Mouse (Mus musculus) forebrain, embryonic 10.5 days (tissue): ENCODE results near the gene Bst1. TPM values are rescaled to one million over a fixed set of nuclear protein-coding genes. Genes with fewer than 3 reads are reported as not detected.

ENCODE experiments used
- DNase-seq: peaks from one replicate; pipeline ENCODE4 v3.0.0-alpha.2; 2017; ENCODE audit warnings: low spot score; ENCODE audit errors: extremely low spot score
- H3K27ac ChIP-seq: fragments of 300-500 bp; sonication (generic); 2 replicates; pipeline ENCODE4 v1.5.1; 2016; ENCODE audit warnings: mild to moderate bottlenecking
- H3K27me3 ChIP-seq: fragments of 300-500 bp; sonication (generic); 2 replicates; pipeline ENCODE4 v1.6.1; 2016; ENCODE audit warnings: mild to moderate bottlenecking; ENCODE audit not compliant: poor library complexity, severe bottlenecking
- H3K36me3 ChIP-seq: fragments of 300-500 bp; sonication (generic); replicated peaks from 2 replicates; pipeline ENCODE4 v1.6.1; 2016; ENCODE audit warnings: mild to moderate bottlenecking, moderate library complexity
- H3K4me1 ChIP-seq: fragments of 300-500 bp; sonication (generic); 2 replicates; pipeline ENCODE4 v1.6.1; 2016
- H3K4me3 ChIP-seq: fragments of 300-500 bp; sonication (generic); 2 replicates; pipeline ENCODE4 v1.5.1; 2016; ENCODE audit warnings: mild to moderate bottlenecking, moderate library complexity
- H3K9me3 ChIP-seq: fragments of 300-500 bp; sonication (generic); 2 replicates; pipeline ENCODE4 v1.6.1; 2016; ENCODE audit warnings: mild to moderate bottlenecking, moderate library complexity
- WGBS: fragments of 180-500 bp; shearing (Covaris S2); methylation state at CpG from one replicate; pipeline ENCODE4 v1.1.7; 2016; 5-methylcytosine and 5-hydroxymethylcytosine counted together
- polyA plus RNA-seq: library from polyadenylated mRNA; unstranded; fragments of >200 nt; fragmentation: Nextera tagmentation; extraction: Ambion mirVana; gene quantifications from 2 replicates; pipeline ENCODE4 v1.2.1, GENCODE M21; 2016

Bst1 gene
- polyA plus RNA-seq, 1 experiment from 2014 or later = 0.12 TPM

DNA sequence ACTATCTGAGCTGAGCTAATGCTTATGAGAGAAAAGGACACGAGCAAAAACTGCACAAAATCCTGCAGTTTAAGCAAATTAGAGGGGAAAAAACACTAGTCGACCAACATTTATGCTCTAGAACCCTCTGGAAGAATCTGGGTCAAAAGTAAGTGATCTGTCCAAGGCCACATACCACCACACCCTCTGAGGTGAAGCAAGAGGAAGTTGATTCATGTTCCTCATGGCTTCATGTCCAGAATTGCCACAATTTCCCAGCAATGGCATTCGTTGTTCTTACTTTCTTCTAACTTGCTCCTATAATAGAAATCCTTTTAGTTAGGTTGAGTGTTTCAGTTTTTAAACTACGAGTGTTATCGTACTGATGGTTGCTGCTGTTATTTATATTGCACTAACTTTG lies 19.2 kb upstream of the Bst1 start:
- no peak overlapping the region for H3K4me3 ChIP-seq
- 89% methylated on average over 5 of the region's 5 CpGs for WGBS
- no peak overlapping the region for H3K27ac ChIP-seq
- no peaks in the 10 kb centered on the region for H3K27me3 ChIP-seq
- no peak for DNase-seq
- no peaks in the 10 kb centered on the region for H3K9me3 ChIP-seq
- no peaks in the 10 kb centered on the region for H3K36me3 ChIP-seq
- H3K4me1 ChIP-seq = no peaks in the 10 kb centered on the region

DNA sequence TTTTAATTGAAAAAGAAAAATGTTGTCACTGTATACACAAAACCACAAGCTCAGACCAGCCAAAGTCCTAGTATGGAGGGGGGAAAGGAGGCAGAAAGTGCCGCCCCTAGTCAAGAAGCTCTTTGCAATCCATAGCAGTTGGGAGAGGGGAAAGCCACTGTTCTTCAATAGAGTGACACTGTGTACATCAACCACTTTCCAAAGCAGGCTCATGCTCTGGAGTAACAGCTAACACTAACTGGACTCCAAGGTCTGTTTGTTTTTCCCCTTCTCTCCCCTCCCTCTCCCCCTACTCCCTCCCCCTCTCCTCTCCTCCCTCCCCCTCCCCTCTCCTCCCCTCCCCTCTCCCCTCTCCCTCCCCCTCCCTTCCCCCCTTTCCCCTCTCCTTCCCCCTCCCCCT lies 18.0 kb upstream of the Bst1 start:
- Histone ChIP-seq H3K9me3 (no peaks in the 10 kb centered on the region), H3K27ac (no peak overlapping the region), H3K4me1 (no peaks in the 10 kb centered on the region), H3K4me3 (no peak overlapping the region), H3K36me3 (no peaks in the 10 kb centered on the region), H3K27me3 (no peaks in the 10 kb centered on the region)
- 77% methylated on average over 1 of the region's 1 CpGs for WGBS
- DNase-seq = no peak

DNA sequence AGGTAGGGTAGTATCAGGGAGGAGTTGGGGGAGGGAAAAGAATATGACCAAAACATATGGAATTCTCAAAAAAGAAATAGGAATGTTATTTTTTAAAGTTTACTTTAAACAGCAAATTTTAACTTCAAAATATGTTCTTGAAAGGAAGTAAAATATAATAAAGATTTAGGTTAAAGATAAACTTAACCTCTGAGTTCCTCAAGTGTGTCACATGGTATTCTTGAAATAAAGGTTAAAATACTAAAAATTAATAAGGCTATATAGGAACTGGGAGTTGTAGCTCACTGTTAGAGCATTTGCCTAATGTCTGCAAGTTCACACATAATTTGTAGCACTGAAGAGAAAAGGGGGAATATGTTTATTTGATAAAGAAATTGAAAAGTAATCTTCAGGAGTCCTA lies 17.4 kb upstream of the Bst1 start:
- no peaks in the 10 kb centered on the region for H3K36me3 ChIP-seq
- H3K4me1 ChIP-seq = no peaks in the 10 kb centered on the region
- no peak overlapping the region for H3K27ac ChIP-seq
- no peak overlapping the region for H3K4me3 ChIP-seq
- no peaks in the 10 kb centered on the region for H3K9me3 ChIP-seq
- DNase-seq = no peak
- H3K27me3 ChIP-seq = 0 out of 2 replicates have a peak, but pooled peaks cover under 1% of the 10 kb centered on the region

DNA sequence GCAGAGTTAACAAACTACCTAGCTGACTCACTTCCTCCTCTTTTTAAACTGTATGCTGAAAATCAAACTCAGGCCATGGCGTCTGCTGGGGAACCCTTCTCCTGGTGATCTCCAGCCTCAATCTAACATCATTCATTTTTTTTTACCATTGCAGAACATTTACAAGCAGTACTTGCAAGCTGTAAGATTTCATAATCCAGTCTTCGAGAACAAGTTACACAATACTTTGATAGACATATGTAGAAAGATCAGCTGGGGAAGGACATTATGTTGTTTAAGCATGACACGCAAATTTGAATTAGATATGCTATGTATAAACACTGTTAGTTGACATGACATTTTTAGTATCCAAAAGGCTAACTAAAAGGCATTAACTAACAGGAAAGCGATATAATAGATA lies 16.9 kb upstream of the Bst1 start:
- no peak for DNase-seq
- H3K4me1 ChIP-seq = no peaks in the 10 kb centered on the region
- WGBS = 92% methylated on average over 4 of the region's 4 CpGs
- no peaks in the 10 kb centered on the region for H3K36me3 ChIP-seq
- H3K4me3 ChIP-seq = no peak overlapping the region
- no peaks in the 10 kb centered on the region for H3K9me3 ChIP-seq
- no peak overlapping the region for H3K27ac ChIP-seq
- H3K27me3 ChIP-seq = peaks cover 6% of the 10 kb centered on the region

DNA sequence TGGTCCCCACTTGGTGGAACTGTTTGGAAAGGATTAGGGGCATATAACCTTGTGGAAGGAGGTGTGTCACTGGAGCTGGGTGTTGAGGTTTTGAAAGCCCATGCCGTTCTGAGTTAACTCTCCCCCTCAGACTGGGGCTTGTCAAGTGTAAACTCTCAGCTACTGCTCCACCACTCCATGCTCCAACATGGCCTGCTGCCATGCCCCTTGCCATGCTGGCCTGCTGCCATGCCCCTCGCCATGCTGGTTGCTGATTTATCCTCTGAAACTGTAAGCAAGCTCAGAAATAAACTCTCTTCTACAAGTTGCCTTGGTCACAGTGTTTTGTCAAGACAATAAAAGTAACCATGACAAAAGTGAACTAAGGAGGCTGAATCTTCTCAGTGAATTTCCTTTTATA lies 13.3 kb upstream of the Bst1 start:
- H3K36me3 ChIP-seq = no peaks in the 10 kb centered on the region
- no peak overlapping the region for H3K4me3 ChIP-seq
- WGBS = 89% methylated on average over 2 of the region's 2 CpGs
- no peaks in the 10 kb centered on the region for H3K9me3 ChIP-seq
- H3K27me3 ChIP-seq = peaks cover 12% of the 10 kb centered on the region
- peaks cover 8% of the 10 kb centered on the region; the same call in 1 of the 2 replicates for H3K4me1 ChIP-seq
- no peak for DNase-seq
- H3K27ac ChIP-seq = no peak overlapping the region

DNA sequence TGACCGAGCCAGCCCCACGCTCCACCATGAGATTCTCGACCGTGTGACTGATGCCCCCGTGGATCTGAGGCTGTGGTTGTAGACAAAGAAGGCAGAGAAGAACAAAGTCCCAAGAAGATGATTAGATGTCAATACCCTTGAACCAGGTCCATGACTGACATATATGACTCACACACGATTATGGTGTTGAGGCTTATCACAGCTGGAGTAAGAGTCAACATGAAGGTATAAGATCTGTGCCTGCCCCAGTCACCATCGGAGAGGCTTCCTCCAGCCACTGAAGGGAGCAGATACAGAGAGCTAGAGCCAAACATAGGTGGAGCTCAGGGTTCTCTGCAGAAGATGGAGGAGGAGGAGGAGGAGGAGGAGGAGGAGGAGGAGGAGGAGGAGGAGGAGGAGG lies 12.3 kb upstream of the Bst1 start:
- WGBS = 92% methylated on average over 7 of the region's 7 CpGs
- H3K4me3 ChIP-seq = no peak overlapping the region
- peaks cover 8% of the 10 kb centered on the region; the same call in 1 of the 2 replicates for H3K4me1 ChIP-seq
- no peak overlapping the region for H3K27ac ChIP-seq
- H3K9me3 ChIP-seq = no peaks in the 10 kb centered on the region
- H3K36me3 ChIP-seq = no peaks in the 10 kb centered on the region
- peaks cover 12% of the 10 kb centered on the region for H3K27me3 ChIP-seq
- DNase-seq = no peak

DNA sequence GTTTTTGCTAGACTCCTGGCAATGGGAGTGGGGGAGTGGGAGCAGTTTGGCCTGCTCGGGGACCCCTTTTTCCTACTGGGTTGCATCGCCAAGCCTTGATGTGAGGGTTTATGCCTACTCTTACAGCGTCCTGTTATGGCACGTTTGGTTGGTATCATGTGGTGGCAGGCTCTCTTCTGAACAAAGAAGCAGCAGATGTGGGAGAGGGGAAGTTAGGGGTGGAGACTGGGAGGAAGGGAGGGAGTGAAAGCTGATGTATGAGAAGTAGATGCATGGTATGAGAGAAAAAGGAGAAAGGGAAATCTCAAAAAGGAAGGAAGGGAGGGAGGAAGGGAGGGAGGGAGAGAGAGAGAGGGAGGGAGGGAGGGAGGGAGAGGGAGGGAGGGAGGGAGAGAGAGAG lies 11.8 kb upstream of the Bst1 start:
- Histone ChIP-seq H3K27me3 (peaks cover 12% of the 10 kb centered on the region), H3K9me3 (no peaks in the 10 kb centered on the region), H3K27ac (no peak overlapping the region), H3K36me3 (no peaks in the 10 kb centered on the region), H3K4me3 (no peak overlapping the region), H3K4me1 (peaks cover 8% of the 10 kb centered on the region; the same call in 1 of the 2 replicates)
- no peak for DNase-seq
- 77% methylated on average over 4 of the region's 4 CpGs for WGBS

DNA sequence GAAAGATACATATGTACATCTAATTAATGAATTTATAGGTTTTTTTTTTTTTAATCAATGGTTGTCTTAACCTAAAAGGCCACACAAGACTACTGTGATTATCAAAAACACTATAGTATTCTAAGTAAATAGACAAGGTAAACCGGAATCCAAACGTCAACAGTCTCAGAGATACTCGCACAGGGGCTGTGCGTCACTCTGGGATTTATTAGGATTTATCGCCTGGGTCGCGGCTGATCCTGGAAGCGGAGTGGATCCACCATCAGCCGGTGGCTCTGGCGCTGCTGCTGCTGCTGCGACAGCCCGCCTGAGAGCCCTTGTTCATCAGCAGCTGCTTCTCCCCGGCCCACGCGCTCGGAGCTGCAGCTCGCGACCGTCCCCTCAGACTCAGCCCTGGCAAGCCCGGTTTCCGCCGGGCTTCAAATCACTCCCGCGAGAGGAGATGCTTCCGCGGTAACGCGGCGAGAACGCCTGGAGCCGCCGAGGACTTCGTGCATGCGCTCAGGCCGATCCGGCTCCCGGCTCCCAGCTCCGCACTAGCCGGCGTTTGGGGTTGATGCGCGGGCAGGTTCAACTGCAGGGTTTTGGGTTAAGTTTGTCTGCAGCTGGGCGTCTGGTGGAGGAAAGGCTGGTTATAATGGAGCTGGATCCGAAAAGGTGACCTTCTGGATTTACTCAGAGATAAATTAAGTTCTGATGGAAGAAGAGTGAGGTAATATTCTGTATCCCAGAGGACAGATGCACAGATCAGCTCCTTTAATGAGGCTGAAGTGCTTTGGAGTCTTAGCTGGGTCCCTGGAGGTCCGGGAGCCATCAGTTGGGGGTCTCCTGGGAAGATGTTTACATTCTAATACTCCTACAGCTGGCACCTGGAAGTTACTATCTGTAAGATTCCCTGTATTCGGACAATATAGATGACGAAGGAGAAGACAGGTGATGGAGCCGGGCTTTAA lies 10.7 kb upstream of the Bst1 start:
- 4% methylated on average over 48 of the region's 48 CpGs for WGBS
- peaks cover 13% of the 10 kb centered on the region for H3K4me1 ChIP-seq
- H3K36me3 ChIP-seq = no peaks in the 10 kb centered on the region
- peak; percentile 85 for DNase-seq
- no peaks in the 10 kb centered on the region for H3K9me3 ChIP-seq
- H3K27me3 ChIP-seq = peaks cover 12% of the 10 kb centered on the region
- peak overlapping the region; percentile 59 for H3K4me3 ChIP-seq
- H3K27ac ChIP-seq = peak overlapping the region; percentile 90

DNA sequence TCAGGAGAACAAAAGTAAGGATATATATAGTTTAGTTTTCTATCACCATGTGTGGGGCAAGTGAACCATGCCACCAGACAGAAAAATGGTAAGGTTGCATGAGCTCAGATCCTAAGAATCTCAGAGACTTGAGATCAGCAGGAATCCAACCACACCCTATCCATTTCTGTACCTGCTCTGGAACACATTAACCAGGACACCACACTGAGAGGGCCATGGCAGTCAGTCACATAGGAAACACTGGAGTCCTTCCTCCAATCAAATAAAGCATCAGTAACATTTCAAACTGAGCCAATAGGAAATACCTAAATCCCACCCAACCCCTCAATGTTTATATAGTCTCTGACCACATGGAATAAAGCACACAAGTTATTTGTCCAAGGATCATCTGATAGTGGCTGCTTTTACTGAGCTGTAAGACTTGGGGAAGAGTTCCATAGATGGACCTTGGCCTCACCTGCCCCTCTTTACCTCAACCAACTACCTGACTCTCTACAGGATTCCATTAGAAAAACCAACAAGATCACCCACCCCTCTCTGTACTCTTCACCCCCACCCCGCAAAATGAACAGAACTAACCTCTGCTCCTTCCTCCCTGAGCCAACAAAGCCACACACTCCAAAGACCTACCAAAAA lies 8.1 kb upstream of the Bst1 start:
- Histone ChIP-seq H3K36me3 (no peaks in the 10 kb centered on the region), H3K4me1 (peaks cover 13% of the 10 kb centered on the region), H3K27me3 (peaks cover 12% of the 10 kb centered on the region), H3K4me3 (no peak overlapping the region), H3K27ac (no peak overlapping the region), H3K9me3 (no peaks in the 10 kb centered on the region)
- no peak for DNase-seq
- WGBS = 91% methylated on average over 1 of the region's 1 CpGs

DNA sequence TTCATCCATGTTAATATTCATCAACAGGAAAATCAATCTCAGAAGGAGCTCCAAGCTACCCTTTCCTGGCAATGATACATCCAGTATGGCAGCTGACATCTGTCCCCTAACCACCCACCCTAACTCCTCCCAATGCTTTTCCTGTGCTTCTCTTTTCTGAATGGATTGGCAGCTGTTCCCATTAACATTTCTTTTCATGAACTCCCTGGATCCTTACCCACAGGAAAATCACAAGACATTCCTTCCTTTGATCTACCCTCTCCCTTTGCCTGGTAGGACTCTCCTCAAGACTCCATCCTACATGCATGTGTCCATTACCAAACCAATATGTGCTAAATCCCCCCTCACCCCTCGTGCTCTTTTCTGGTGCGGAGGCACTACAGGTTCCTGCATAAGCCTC lies 4.1 kb upstream of the Bst1 start:
- Histone ChIP-seq H3K4me1 (peaks cover 10% of the 10 kb centered on the region), H3K9me3 (no peaks in the 10 kb centered on the region), H3K27ac (no peak overlapping the region), H3K27me3 (no peaks in the 10 kb centered on the region), H3K4me3 (no peak overlapping the region), H3K36me3 (no peaks in the 10 kb centered on the region)
- WGBS = 86% methylated on average over 2 of the region's 2 CpGs
- DNase-seq = no peak

DNA sequence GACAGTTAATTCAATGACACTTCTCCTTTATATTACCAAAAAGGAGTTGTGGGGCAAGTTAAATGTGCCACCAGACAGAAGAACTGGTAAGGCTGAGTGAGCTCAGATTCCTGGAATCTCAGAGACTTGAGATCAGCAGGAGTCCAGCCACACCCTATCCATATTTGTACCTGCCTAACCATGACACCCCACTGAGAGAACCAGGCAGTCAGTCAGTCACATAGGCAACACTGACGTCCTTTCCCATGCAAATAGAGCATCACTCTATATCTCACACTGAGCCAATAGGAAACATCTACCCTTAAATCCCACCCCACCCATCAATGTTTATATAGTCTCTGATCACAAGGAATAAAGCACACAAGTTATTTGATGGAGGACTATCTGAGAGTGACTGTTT lies 2.9 kb upstream of the Bst1 start:
- H3K4me1 ChIP-seq = peaks cover 10% of the 10 kb centered on the region
- DNase-seq = no peak
- H3K27me3 ChIP-seq = no peaks in the 10 kb centered on the region
- no peak overlapping the region for H3K27ac ChIP-seq
- 64% methylated on average over 1 of the region's 1 CpGs for WGBS
- H3K36me3 ChIP-seq = no peaks in the 10 kb centered on the region
- H3K9me3 ChIP-seq = no peaks in the 10 kb centered on the region
- H3K4me3 ChIP-seq = no peak overlapping the region

DNA sequence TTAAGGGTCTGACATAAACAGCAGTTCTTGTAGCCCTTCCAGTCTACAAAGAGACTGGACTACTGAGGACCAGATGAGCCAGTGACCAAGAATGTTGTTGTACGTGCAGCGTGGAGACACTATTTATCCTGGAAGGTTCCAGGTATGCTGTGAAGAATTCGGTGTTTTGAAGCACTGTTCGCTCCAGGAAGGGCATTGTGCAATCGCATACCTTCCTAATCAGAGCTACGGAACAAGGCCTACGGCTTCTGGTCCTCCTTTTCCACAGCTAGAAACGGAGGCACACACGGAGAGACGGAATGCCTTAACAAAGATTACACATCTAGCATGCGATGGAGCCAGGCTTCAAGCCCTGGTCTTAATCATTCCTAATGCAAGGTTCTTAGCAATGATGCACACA lies 2.1 kb downstream of the Bst1 start:
- H3K27me3 ChIP-seq = no peaks in the 10 kb centered on the region
- no peak overlapping the region for H3K27ac ChIP-seq
- DNase-seq = no peak
- 94% methylated on average over 11 of the region's 11 CpGs for WGBS
- H3K36me3 ChIP-seq = no peaks in the 10 kb centered on the region
- H3K4me1 ChIP-seq = peaks cover 5% of the 10 kb centered on the region; the same call in 1 of the 2 replicates
- H3K9me3 ChIP-seq = no peaks in the 10 kb centered on the region
- H3K4me3 ChIP-seq = no peak overlapping the region

DNA sequence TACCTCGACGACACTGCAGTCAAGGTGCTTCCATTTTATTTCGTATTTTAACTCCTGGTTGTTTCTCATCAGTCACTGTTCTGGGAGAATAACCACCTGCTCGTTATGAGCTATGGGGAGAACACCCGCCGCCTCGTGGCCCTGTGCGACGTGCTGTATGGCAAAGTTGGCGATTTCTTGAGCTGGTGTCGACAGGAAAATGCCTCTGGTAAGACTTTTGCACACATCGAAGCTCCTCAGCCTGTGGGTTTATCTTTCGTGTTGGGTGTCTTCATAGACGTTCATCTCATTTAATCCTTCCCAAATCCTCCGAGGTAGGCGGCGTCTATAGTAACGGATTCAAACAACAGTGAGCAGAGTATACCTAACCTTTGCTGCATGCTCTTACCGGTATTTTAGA lies 2.9 kb downstream of the Bst1 start, which contains the start of gene Fbxl5:
Gene Fbxl5, minus strand, starts transcription at position 101 of the 400 bp plus-strand sequence.
- H3K27me3 ChIP-seq = no peaks in the 10 kb centered on the region
- peaks cover 5% of the 10 kb centered on the region; the same call in 1 of the 2 replicates for H3K4me1 ChIP-seq
- H3K9me3 ChIP-seq = no peaks in the 10 kb centered on the region
- no peak within 1 kb of the TSS for H3K27ac ChIP-seq
- WGBS = 85% methylated on average over 19 of the region's 19 CpGs
- H3K36me3 ChIP-seq = no peaks in the 10 kb centered on the region
- no peak for DNase-seq
- H3K4me3 ChIP-seq = no peak within 1 kb of the TSS
